Mouse (Mus musculus) megakaryocyte progenitor cell, adult 5-6 weeks (primary cell): Measurements from ENCODE around the gene Slc15a2. TPM values are rescaled to one million over a fixed set of nuclear protein-coding genes. Genes with fewer than 3 reads are reported as not detected.

Experiments
- total RNA-seq, 2 experiments: library from RNA; stranded (forward) in 1 of 2; stranded (reverse) in 1 of 2; fragments of 157-497, 149-512 nt in 1 of 2; fragments of 200-1000 nt in 1 of 2; gene quantifications; 2 replicates each; pipeline versions ENCODE4 v1.2.3 to v1.2.4; 2015 to 2017

Gene Slc15a2
- total RNA-seq, 2 experiments from 2014 or later = 5.3 to 8.0 TPM

Other genes with a start within 250 kb of the Slc15a2 start
- gene Casr, start 222.8 kb downstream of the Slc15a2 start, total RNA-seq (2015) = not detected in 2 replicates
- not detected in 2 replicates for gene Casr, start 222.8 kb downstream of the Slc15a2 start, total RNA-seq (2017)
- gene Cd86, start 118.9 kb downstream of the Slc15a2 start, total RNA-seq (2015) = 2.6 and 3.2 TPM in 2 replicates
- 0.91 and 1.5 TPM in 2 replicates for gene Cd86, start 118.9 kb downstream of the Slc15a2 start, total RNA-seq (2017)
- gene Ildr1, start 91.0 kb downstream of the Slc15a2 start, total RNA-seq (2015) = 0.15 TPM in 1 of 2 replicates, not detected in the other
- 0.10 TPM in 1 of 2 replicates, not detected in the other for gene Ildr1, start 91.0 kb downstream of the Slc15a2 start, total RNA-seq (2017)
- gene Iqcb1, start 43.4 kb upstream of the Slc15a2 start, total RNA-seq (2015) = 12.7 and 18.7 TPM in 2 replicates
- gene Iqcb1, start 43.4 kb upstream of the Slc15a2 start, total RNA-seq (2017) = 11.1 and 11.7 TPM in 2 replicates
- gene Eaf2, start 90.0 kb upstream of the Slc15a2 start, total RNA-seq (2015) = 0.42 and 1.4 TPM in 2 replicates
- 1.1 TPM in 1 of 2 replicates, not detected in the other for gene Eaf2, start 90.0 kb upstream of the Slc15a2 start, total RNA-seq (2017)
- gene Golgb1, start 90.2 kb upstream of the Slc15a2 start, total RNA-seq (2015) = 14.1 and 18.5 TPM in 2 replicates
- 30.7 and 37.1 TPM in 2 replicates for gene Golgb1, start 90.2 kb upstream of the Slc15a2 start, total RNA-seq (2017)
- 17.2 and 21.3 TPM in 2 replicates for gene Hcls1, start 150.0 kb upstream of the Slc15a2 start, total RNA-seq (2015)
- gene Hcls1, start 150.0 kb upstream of the Slc15a2 start, total RNA-seq (2017) = 134 and 150 TPM in 2 replicates
- gene Fbxo40, start 205.5 kb upstream of the Slc15a2 start, total RNA-seq (2015) = 0.12 and 0.67 TPM in 2 replicates
- gene Fbxo40, start 205.5 kb upstream of the Slc15a2 start, total RNA-seq (2017) = 0.64 and 2.0 TPM in 2 replicates
- 24.7 and 28.1 TPM in 2 replicates for gene Polq, start 226.8 kb upstream of the Slc15a2 start, total RNA-seq (2015)
- 20.7 and 28.6 TPM in 2 replicates for gene Polq, start 226.8 kb upstream of the Slc15a2 start, total RNA-seq (2017)